Mouse (Mus musculus): ENCODE data around the gene Psmb11.

DNA sequence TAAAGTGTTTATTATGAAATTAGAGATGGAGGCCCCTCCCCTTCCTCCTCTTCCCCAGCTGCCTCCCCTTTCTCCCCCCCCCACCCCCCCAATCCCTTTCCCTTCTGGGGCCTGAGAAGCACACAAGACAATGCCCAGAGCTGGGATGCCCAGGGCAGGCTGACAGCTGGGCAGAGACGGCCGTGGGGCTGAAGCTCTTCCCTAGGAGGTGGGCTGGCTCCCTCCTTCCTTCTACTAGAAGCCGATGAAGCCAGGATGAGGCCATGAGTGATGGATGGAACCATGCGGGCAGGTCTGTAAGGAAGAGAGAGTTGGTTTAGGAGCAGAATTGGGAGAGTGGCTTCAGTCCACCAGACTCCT is 10.0 kb downstream of the Psmb11 start:
- TF ChIP-seq CTCF (IDR thresholded peaks at IDR 0.05; ENCODE audit: low read depth) (no peak), EP300 (IDR thresholded peaks at IDR 0.05; ENCODE audit: low read depth) (no peak)

Data from liver, embryonic 14.5 days (tissue).